Mouse (Mus musculus) monocyte, adult 59 days (primary cell): Measurements from ENCODE around the gene Srp72. TPM values are rescaled to one million over a fixed set of nuclear protein-coding genes. Genes with fewer than 3 reads are reported as not detected.

Source experiments
- total RNA-seq, 2 experiments: library from RNA; stranded (reverse); gene quantifications; one replicate each; pipeline ENCODE4 v1.2.4; 2023

Gene Srp72
- total RNA-seq = 100 to 1,000 TPM; 132 to 165 TPM

DNA sequence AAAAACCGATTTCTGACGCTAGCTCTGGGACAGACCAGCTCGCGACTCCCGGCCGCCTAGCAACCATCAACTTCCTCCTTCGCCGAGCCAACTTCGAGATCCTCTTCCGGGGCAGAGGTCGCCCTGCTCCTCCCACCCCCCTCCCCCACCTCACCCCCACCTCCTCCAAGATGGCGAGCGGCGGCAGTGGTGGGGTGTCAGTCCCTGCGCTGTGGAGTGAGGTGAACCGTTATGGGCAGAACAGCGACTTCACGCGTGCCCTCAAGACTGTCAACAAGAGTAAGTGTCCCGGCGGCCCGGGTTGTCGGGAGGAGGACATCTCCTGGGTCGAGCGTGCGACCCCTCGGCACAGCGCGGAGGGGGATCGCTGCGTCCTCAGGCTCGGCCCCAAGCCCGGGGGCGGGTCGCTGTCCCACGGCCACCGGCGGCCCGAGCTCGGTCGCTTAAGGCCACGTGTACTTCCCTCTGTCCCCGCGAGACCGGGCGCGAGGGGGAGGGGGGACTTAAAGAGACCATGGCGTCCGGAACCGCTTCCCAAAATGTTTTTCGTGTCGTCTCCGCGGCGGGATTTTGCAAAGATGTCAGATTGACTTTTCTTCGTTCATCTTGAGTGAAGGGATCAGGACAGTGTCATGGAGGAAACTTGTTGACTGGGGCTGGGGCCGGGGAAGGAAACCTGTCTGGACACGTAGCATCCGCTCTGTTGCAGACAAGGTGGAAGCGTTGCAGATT, at the start of gene Srp72:
Gene Srp72 (plus strand): TSS at position 130 of the 732 bp plus-strand sequence.

DNA sequence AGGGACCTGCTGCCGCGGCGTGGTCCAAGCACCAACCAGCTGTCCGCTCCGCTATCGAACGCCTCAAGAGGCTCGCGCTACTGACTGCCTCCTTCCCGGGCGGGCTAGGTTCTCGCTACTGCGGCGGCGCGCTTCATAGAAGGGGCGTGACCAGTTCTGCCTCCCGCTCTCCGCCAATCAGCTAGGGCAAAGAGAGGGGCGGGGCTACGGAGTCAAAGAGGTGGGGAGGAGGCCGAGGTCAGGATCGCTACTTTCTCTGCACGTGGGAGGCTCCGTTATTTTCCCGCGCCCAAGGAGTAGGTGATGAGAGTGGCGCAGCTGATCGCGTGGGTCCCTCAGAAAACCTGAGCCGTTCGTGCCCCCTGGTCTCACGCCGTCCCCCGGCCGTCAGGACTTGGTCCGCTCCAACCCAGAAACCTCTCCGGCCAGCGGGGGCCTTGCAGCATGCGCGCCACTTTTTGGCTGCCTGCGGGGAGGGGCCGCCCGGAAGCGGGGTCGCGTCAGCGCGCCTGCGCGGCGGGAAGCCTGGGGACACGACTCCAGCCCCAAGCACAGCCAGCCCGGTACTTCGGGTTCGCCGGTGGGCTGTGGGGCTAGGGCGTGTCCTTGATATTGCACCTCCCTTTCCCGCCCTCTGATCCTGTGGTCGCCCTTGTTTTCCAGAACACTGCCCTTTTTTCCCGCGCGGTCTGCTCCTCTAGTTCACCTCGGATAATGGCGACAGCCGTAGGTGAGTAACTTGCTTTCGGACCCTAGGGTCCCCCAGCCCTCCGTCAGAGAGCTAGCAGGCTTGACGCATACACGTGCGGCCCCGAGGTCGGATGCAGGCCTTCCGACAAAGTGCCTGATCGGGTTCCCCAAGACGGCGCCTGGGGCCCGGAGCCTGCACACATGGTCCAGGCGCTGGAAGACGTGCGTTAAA, 23.1 kb upstream of the Srp72 start, which contains the start of the genes Paics and Ppat:
Gene Paics (plus strand): TSS at position 202 of the 922 bp plus-strand sequence.
Gene Ppat (minus strand): TSS at position 473 of the 922 bp plus-strand sequence.

DNA sequence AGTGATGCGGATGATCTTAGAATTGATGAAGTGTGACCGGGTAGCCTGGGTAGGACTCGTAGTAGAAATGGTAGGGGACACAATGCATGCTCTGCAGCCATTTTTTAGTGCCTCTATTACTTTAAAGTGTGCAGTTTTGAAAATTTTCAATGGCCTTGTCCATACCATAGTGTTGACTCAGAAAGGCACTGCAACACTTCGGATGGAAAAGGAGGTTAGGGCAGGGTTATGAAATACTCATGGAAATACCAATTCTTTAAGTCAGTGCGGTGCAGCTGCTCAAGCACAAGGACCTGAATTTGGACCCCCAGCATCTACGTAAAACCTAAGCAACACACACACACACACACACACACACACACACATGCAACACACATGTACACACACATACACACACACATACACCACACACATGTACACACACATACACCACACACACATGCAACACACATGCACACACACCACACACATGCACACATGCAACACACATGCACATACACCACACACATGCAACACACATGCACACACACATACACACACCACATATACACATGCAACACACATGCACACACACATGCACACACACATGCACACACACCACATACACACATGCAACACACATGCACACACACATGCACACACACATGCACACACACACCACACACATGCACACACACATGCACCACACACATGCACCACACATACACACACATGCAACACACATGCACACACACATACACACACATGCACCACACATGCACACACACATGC, 29.8 kb downstream of the Srp72 start, which contains the start of gene Arl9:
Gene Arl9 (plus strand): TSS at position 5 of the 771 bp plus-strand sequence.

DNA sequence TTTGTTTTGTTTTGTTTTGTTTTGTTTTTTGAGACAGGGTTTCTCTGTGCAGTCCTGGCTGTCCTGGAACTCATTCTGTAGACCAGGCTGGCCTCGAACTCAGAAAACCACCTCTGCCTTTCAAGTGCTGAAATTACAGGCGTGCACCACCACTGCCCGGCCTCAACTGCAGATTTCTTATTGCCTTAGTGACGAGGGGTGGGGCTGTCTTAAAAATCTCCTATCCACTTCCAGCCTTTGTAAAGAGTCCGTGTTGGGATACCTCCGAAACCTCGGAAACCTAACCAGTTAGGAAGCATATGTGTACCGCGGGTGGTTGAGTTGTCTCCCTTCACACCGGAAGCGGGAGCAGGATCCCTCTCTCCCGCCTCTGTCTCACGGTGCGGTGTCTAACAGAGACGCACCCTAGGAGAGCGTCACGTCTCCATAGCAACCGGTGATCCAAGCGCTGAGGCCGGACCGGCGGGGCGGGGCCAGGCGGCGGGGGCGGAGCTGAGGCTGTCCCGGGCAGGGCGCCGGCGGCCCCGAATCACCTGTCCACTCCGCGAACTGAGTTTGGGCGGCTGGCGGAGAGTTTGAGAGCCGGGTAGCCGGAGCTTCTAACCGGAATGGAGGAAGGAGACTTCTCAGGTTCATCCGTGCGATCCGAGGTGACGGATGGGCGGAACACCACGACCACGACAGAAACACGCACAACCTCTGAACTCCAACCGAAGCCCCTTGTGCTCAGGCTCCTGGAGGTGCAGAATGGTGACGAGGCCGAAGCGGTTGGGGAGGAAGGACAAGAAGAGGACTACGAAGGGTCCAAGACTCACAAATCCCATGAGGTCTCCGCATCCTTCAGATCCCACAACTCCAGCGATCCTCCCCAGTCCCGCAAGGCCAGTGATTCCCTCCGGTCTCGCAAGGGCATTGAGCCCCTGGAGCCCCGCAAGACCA, 41.3 kb downstream of the Srp72 start, which contains the start of gene Thegl:
Gene Thegl (plus strand): TSS at position 480 of the 939 bp plus-strand sequence.

Other genes starting within 250 kb of the Srp72 start
- 10 to 100 TPM; 11.5 to 16.0 TPM for gene Aasdh, start 69.2 kb upstream of the Srp72 start, total RNA-seq
- 10 to 100 TPM; 48.2 to 53.4 TPM for gene Paics, start 23.4 kb upstream of the Srp72 start, total RNA-seq
- 1 to 10 TPM; 6.5 to 7.4 TPM for gene Ppat, start 23.1 kb upstream of the Srp72 start, total RNA-seq
- 1 to 10 TPM; 1.1 to 1.5 TPM for gene Arl9, start 29.4 kb downstream of the Srp72 start, total RNA-seq
- under 1 TPM; 0.29 to 0.43 TPM for gene Thegl, start 41.3 kb downstream of the Srp72 start, total RNA-seq
- 100 to 1,000 TPM in 1 of 2 experiments, 10 to 100 TPM in 1; 79.3 to 101 TPM for gene Hopx, start 140.4 kb downstream of the Srp72 start, total RNA-seq
- gene Spink2, start 236.8 kb downstream of the Srp72 start, total RNA-seq = 10 to 100 TPM; 18.7 to 21.0 TPM